Mouse (Mus musculus) heart, embryonic 16.5 days (tissue): ENCODE data around the gene Samd4b. TPM values are rescaled to one million over a fixed set of nuclear protein-coding genes. Genes with fewer than 3 reads are reported as not detected.
"Not testable (repeated sequence)": the region's sequence is repeated elsewhere in the genome, so short reads cannot be mapped to it uniquely, and the experiment has no call there.

ENCODE experiments used
- ATAC-seq: fragments of 200-750 bp; cut with Nextera tagmentation; replicated peaks from 2 replicates; pipeline ENCODE4 v1.8.0; 2017; ENCODE audit warnings: moderate number of reproducible peaks; ENCODE audit not compliant: insufficient read depth, low FRiP score; ENCODE audit errors: extremely low read depth
- H3K27ac ChIP-seq: fragments of 300-500 bp; sonication (generic); 2 replicates; pipeline ENCODE4 v1.5.1; 2014; ENCODE audit warnings: mild to moderate bottlenecking, low read length, control low read depth, moderate library complexity
- H3K27me3 ChIP-seq: fragments of 300-500 bp; sonication (generic); 2 replicates; pipeline ENCODE4 v1.6.1; 2014; ENCODE audit warnings: low read length, mixed read lengths; ENCODE audit not compliant: control insufficient read depth, insufficient read depth
- H3K36me3 ChIP-seq: fragments of 300-500 bp; sonication (generic); 2 replicates; pipeline ENCODE4 v1.6.1; 2014; ENCODE audit not compliant: control insufficient read depth, insufficient read depth
- H3K4me1 ChIP-seq: fragments of 300-500 bp; sonication (generic); 2 replicates; pipeline ENCODE4 v1.6.1; 2014; ENCODE audit warnings: low read length, mixed read lengths; ENCODE audit not compliant: control insufficient read depth, insufficient read depth
- H3K4me2 ChIP-seq: fragments of 300-500 bp; sonication (generic); 2 replicates; pipeline ENCODE4 v1.6.1; 2014; ENCODE audit warnings: low read depth, mild to moderate bottlenecking, control low read depth, low read length
- H3K4me3 ChIP-seq: fragments of 300-500 bp; sonication (generic); 2 replicates; pipeline ENCODE4 v1.5.1; 2014; ENCODE audit warnings: mild to moderate bottlenecking, control low read depth, low read length
- H3K9ac ChIP-seq: fragments of 300-500 bp; sonication (generic); 2 replicates; pipeline ENCODE4 v1.6.1; 2014; ENCODE audit warnings: low read length, control low read depth
- H3K9me3 ChIP-seq: fragments of 300-500 bp; sonication (generic); replicated peaks from 2 replicates; pipeline ENCODE4 v1.6.1; 2016; ENCODE audit warnings: low read length; ENCODE audit not compliant: control insufficient read depth
- WGBS: fragments of 180-500 bp; shearing (Covaris S2); extraction: QIAGEN DNeasy Blood & Tissue Kit; methylation state at CpG from one replicate; pipeline ENCODE4 v1.1.7; 2014; 5-methylcytosine and 5-hydroxymethylcytosine counted together
- polyA plus RNA-seq: library from polyadenylated mRNA; unstranded; fragments of >200 nt; fragmentation: Nextera tagmentation; extraction: Ambion mirVana; gene quantifications from 2 replicates; pipeline ENCODE4 v1.2.1, GENCODE M21; 2015

Gene Samd4b
- polyA plus RNA-seq, 1 experiment from 2014 or later: 16.0 TPM

DNA sequence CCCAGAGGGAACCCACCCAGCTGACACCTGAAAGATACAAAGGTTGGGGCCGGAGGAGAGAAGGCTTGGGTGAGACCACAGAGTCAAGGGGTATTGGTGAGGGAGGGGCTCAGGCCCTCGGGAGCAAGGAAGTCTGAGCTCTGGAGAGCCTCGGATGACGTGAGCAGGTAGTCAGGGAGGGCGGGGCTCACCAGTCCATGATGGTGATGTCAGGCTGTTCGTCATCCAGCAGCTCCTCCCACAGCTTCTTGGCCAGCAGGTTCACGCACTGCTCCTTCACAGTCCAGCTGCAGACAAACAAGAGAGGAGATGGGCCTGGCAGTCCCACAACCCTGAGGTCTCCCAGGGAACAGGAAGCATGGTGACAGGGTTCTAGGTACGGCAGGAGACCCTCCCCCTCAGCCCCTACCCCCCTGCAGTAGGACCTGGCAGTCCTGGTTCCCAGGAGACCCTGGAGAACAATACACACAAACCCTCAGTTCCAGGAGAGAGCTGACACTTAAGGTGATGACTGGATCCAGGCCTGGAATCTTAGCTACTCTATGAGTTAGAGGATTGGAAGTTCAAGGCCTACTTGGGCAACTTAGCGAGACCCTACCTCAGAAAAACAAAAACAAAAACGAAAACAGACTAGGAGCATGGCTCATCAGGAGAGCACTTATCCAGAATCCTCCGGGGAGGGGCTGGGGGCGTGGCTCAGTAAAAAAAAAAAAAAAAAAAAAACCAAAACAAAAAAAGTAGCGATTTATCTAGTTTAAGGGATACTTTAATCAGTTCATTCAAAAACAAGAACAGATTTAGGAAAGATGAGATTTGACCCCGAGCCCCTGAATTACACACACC, 52.7 kb downstream of the Samd4b start:
- peaks cover 41% of the 10 kb centered on the region for H3K27me3 ChIP-seq
- no peaks in the 10 kb centered on the region for H3K36me3 ChIP-seq
- no peak overlapping the region for H3K27ac ChIP-seq
- H3K9ac ChIP-seq: no peak overlapping the region
- no peak overlapping the region for H3K4me3 ChIP-seq
- H3K4me1 ChIP-seq: 0 out of 2 replicates have a peak, but pooled peaks cover 3% of the 10 kb centered on the region
- H3K9me3 ChIP-seq: no peaks in the 10 kb centered on the region
- no peak for ATAC-seq
- 29% methylated on average over 14 of the region's 14 CpGs for WGBS
- H3K4me2 ChIP-seq: no peak overlapping the region

GRCm38 (mm10) chr7:28544051-28544601, 53.8 kb downstream of the Samd4b start:
- Histone ChIP-seq H3K4me2 (peak overlapping the region; percentile 51), H3K4me1 (0 out of 2 replicates have a peak, but pooled peaks cover 3% of the 10 kb centered on the region), H3K9me3 (no peaks in the 10 kb centered on the region), H3K27ac (no peak overlapping the region), H3K27me3 (peaks cover 41% of the 10 kb centered on the region), H3K9ac (no peak overlapping the region), H3K36me3 (no peaks in the 10 kb centered on the region), H3K4me3 (peak overlapping the region; percentile 17; the same call in 1 of the 2 replicates)
- ATAC-seq: no peak
- 6% methylated on average over 24 of the region's 27 CpGs for WGBS

DNA sequence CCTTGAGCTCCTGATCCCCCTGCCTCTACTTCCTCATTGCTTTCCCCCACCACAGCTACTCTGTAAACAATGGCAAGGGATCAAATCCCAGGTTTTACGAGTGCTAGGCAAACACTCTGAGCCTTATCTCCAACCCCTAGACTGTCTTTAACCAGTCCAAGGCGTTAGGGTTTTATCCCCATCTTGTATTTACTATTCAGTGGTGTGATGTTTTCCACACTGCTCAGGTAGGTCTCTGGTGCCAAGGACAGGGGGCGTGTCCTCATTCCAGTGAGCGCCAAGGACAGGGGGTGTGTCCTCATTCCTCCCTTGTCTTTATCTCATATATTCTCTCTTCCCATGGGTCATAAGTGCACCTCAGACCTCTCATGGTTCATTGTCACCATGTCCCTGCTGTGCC, 57.4 kb downstream of the Samd4b start, which contains the start of gene Sycn:
Gene Sycn, plus strand, starts transcription at position 360 of the 400 bp plus-strand sequence.
- no peaks in the 10 kb centered on the region for H3K9me3 ChIP-seq
- 64% methylated on average over 4 of the region's 4 CpGs for WGBS
- peaks cover 20% of the 10 kb centered on the region for H3K27me3 ChIP-seq
- peaks cover 6% of the 10 kb centered on the region; the same call in 1 of the 2 replicates for H3K4me1 ChIP-seq
- no peak within 1 kb of the TSS for H3K9ac ChIP-seq
- H3K4me3 ChIP-seq: no peak within 1 kb of the TSS
- ATAC-seq: no peak
- no peak within 1 kb of the TSS for H3K4me2 ChIP-seq
- no peaks in the 10 kb centered on the region for H3K36me3 ChIP-seq
- H3K27ac ChIP-seq: no peak within 1 kb of the TSS

DNA sequence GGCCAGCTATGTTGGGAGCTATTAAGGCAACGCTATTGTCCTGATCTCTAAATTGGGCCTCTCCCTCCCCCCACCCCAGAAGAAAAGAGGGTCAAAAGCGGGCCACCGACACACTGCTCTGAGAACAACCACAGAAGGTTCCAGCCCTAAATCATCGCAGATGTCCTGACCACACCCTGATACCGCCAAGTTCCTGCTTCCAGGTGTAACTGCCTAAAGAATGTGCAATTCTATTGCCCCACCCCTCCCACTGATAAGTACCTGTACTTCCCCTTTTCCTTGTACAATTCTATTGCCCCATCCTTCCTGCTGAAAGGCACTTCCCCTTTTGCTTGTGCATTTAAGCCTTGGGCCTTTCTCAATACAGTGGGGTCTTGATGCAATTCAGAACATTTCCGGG, 59.1 kb downstream of the Samd4b start:
- not testable (repeated sequence) for H3K4me1 ChIP-seq, H3K27ac ChIP-seq, H3K36me3 ChIP-seq, H3K27me3 ChIP-seq, H3K4me3 ChIP-seq, ATAC-seq, H3K9me3 ChIP-seq, H3K4me2 ChIP-seq, H3K9ac ChIP-seq
- 90% methylated on average over 6 of the region's 6 CpGs for WGBS

DNA sequence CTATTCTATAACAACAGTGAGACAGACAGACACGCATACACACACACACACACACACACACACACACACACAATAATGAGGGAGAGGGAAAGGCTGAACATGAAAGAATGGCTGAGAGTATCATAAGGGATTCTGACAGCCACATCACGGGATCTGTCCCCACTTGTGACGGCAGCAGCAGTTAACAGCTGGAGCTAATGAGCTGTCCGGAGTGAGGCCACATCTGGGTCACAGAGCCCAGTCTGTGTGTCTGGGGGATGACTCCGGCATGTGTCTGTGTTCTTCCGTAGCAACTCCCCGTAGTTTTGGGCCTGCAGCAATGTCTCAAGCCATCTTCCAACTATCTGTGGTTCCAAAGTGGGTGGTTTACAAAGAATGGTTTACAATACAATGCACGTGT, 65.9 kb downstream of the Samd4b start:
- H3K36me3 ChIP-seq: no peaks in the 10 kb centered on the region
- no peak overlapping the region for H3K27ac ChIP-seq
- 78% methylated on average over 8 of the region's 8 CpGs for WGBS
- peaks cover 5% of the 10 kb centered on the region; the same call in 1 of the 2 replicates for H3K4me1 ChIP-seq
- H3K9me3 ChIP-seq: no peaks in the 10 kb centered on the region
- H3K27me3 ChIP-seq: no peaks in the 10 kb centered on the region
- no peak overlapping the region for H3K4me2 ChIP-seq
- H3K4me3 ChIP-seq: no peak overlapping the region
- ATAC-seq: no peak
- H3K9ac ChIP-seq: no peak overlapping the region

GRCm38 (mm10) chr7:28527922-28528719, 69.8 kb downstream of the Samd4b start:
- Histone ChIP-seq H3K9ac (no peak overlapping the region), H3K4me1 (peaks cover 3% of the 10 kb centered on the region; the same call in 1 of the 2 replicates), H3K27ac (no peak overlapping the region), H3K4me2 (0 out of 2 replicates have a peak overlapping the region, but pooled peaks have one; percentile 12), H3K4me3 (no peak overlapping the region), H3K9me3 (no peaks in the 10 kb centered on the region), H3K27me3 (no peaks in the 10 kb centered on the region), H3K36me3 (no peaks in the 10 kb centered on the region)
- 6% methylated on average over 19 of the region's 19 CpGs for WGBS
- peak; percentile 57 for ATAC-seq

GRCm38 (mm10) chr7:28522536-28522935, 75.4 kb downstream of the Samd4b start, which contains the start of gene Ifnl3:
Ifnl3 (plus strand) TSS chr7:28522836.
- ATAC-seq, H3K4me3 ChIP-seq: not testable (repeated sequence)
- 71% methylated on average over 5 of the region's 6 CpGs for WGBS

GRCm38 (mm10) chr7:28511441-28511840, 86.5 kb downstream of the Samd4b start:
- WGBS: 60% methylated on average over 8 of the region's 8 CpGs
- H3K9ac ChIP-seq: no peak overlapping the region
- H3K36me3 ChIP-seq: no peaks in the 10 kb centered on the region
- no peak overlapping the region for H3K4me2 ChIP-seq
- H3K4me3 ChIP-seq: no peak overlapping the region
- no peak overlapping the region for H3K27ac ChIP-seq
- H3K4me1 ChIP-seq: no peaks in the 10 kb centered on the region
- no peak for ATAC-seq
- H3K9me3 ChIP-seq: no peaks in the 10 kb centered on the region
- H3K27me3 ChIP-seq: no peaks in the 10 kb centered on the region

More at GRCm38 (mm10) chr7:28522536-28522935, 75.4 kb downstream of the Samd4b start, which contains the start of gene Ifnl3:
- H3K9me3 ChIP-seq, H3K27me3 ChIP-seq, H3K4me2 ChIP-seq, H3K9ac ChIP-seq, H3K27ac ChIP-seq, H3K36me3 ChIP-seq, H3K4me1 ChIP-seq: not testable (repeated sequence)
